Mouse (Mus musculus) Muller cell, postnatal 12 days (primary cell): ENCODE results near the gene Olfr684.

Experiments
- DNase-seq: peaks from one replicate; pipeline ENCODE4 v3.0.0-alpha.2; 2015; ENCODE audit errors: inconsistent ontology term

The Olfr684 gene

DNA sequence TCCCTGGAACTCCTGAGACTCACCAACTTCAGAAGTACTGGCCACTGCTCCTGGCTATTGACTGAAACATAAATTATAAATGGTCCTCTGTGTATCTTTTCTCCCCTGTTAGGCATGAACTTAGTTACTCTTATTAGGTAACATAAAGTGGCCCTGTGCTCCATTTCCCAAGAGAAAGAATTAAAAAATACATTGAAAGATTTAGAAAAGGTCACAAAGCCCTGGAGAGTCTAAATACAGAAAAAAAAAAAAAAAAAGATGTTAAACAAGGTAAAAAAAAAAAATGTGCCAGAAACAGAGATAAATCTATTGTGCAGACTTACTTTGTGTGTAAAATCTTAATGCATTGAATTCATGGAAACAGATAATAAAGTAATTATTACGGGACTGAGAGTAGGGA lies at the start of gene Olfr684:
TSS of gene Olfr684 (minus strand) at position 101 of the 400 bp plus-strand sequence.
- no peak for DNase-seq

DNA sequence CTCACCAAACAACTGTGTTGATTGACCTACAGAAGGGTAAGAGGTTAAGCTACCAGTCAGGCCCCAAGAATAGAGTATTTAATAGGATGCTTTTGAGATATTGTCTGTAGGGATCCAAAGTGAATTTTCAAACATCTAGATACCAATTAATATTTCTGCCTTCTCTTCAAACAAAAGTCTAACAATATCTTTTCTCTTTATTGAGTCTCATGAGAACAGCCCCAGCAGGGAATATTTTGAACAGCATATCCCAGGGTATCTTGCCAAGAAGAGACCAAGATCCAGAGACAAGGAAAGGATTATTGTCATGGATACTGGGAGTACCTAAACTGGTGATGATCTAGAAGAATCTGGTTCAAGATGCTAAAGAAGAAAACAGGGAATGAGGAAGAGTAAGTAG lies 43.9 kb upstream of the Olfr684 start, which contains the start of gene Olfr686:
TSS of gene Olfr686 (minus strand) at position 101 of the 400 bp plus-strand sequence.
- no peak for DNase-seq

DNA sequence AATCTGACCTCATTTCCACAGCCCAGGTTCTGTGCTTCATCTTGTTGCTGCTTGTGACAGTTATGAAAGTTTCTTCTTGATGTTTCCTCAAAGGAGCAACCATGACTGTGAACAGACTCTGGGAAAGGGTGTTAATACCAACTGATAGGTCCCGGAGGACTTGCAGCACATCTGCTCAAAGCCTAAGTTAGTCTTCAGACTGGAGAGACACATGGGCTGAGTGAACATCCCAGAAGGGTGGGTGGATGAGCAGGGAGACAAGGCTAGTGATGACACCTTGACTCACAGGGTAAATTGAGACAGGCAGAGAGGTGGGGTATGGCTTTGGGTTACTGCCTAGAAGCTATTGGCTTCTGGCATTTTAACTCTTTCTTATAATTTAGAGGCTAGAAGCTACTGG lies 22.5 kb upstream of the Olfr684 start, which contains the start of gene Olfr685:
TSS of gene Olfr685 (minus strand) at position 101 of the 400 bp plus-strand sequence.
- DNase-seq, result no peak

DNA sequence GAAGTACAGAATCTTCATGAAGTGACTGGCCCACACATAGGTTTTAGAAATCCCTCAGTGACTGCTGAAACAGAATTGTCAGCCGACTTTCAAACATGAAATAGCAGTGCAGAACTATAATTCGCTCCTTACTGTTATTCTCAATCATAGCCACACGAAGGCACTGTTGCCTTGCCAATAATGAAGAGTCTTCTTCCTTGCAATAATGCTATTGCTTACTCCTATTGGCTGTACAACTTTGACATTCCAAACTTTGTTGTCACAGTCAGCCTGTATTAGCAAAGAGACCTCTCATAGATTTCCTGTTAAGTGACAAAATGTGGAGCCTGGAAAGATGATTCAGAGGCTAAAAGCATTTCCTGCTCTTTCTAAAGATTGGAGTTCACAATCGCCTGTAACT lies 7.3 kb upstream of the Olfr684 start:
- peak; percentile 62 for DNase-seq

- no peak for DNase-seq
Observed at GRCm38 (mm10) chr7:105146912-105147311, 16.5 kb downstream of the Olfr684 start, which contains the start of gene Olfr683. TSS of gene Olfr683 (minus strand) at chr7:105147012.

DNA sequence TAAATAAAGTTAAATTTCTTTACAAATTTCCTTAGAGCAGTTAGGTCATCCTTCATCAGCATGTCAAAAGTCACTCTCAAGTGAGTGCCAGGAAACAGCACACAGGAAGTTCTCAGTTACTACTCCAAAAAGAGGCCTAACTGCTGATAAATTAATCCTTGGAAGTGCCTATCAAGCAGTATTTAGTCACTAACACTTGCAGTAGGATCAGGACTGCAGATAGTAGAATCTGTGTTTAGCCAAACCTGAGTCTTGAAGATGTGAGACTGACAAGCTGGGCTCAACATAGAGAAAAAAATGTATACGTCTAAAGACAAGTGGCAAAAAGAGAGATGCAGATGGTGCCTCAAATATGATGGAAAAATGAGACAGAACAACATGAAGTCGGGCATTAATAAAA lies 22.2 kb downstream of the Olfr684 start:
- DNase-seq, result no peak

DNA sequence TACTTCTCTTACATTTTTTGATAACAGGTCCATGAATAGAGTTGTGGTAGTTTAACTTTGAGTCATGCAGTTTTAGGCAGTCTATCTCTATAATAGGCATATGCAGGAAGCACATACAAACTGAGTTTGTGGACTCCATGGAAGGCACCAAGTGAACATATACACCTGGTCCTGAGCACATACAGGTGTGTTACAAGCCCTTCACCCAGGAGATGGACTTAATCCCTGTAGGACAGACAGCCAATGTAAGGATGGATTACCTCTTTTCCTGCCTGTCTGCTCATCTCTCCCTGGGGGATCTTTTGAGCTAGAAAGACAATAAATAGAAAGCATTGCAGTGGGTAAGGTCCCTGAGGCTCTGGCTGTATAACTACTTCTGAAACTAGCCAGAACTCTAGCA lies 46.9 kb downstream of the Olfr684 start, which contains the start of gene Olfr681:
TSS of gene Olfr681 (plus strand) at position 301 of the 400 bp plus-strand sequence.
- no peak for DNase-seq
